Mouse (Mus musculus) naive thymus-derived CD4-positive, alpha-beta T cell, adult 2 months (primary cell): ENCODE data around the gene Gm17428.
"Not testable (repeated sequence)": the region's sequence is repeated elsewhere in the genome, so short reads cannot be mapped to it uniquely, and the experiment has no call there.

ENCODE experiments used
- DNase-seq: peaks from one replicate; pipeline ENCODE4 v3.0.0-alpha.2; 2011; ENCODE audit warnings: low read depth

Gm17428 gene

DNA sequence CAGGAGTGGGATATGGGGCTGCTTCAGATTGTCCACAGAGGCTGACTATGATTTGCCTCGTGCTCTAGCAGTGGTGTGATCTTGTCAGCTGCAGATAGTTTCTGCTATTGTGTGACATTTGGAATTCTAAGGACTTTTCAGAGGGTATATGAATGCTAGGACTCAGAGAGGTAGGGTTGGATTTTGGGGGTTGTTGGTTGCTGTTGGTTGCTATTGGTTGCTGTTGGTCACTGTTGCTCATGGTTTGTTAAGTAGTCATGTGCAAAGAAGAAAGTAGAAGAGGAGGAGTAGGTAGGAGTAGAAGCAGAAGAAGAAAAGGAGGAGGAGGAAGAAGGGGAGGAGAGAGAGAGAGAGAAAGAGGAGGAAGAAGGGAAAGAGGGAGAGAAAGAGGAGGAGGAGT, at the start of gene Gm17428:
Gene Gm17428, plus strand, starts transcription at position 301 of the 400 bp plus-strand sequence.
- no peak for DNase-seq

DNA sequence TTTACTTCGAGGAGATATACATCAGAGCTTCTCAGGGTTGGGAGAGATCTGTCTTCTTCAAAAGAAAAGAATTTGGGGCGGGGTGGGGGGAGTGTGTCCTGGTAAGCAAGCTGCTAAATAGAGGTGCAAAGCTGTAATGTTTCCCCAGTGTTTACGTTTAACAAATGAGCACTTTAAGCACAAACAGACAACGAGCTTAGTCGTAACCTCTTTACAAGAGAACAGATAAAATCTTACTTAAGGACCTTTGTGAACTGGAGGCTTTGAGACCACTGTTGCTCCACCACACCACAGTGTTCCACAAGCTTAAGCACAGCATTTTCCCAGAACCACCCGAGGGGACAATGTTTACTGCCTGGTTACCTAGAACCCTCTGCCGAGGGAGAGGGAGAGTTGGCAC, 49.4 kb upstream of the Gm17428 start:
- no peak for DNase-seq

DNA sequence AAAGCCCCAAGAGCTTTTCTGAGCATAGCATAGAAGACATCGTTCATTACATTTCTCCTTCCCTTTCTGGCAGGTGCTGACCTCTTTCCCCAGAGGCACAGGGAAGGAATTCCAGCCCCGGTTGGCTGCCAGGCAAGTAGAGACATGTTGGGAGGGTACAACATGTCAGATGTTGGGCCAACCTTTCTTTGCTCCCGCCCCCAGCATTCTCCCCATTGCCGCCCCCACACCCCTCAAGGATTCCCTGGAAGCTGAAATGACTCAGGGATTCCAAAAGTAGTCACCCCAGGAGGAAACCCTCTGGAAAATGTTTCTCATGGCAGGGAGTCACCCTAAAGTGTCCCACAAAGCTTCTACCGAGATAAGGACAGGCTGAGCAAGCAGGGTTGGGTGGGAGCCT, 46.9 kb upstream of the Gm17428 start:
- DNase-seq, result no peak

DNA sequence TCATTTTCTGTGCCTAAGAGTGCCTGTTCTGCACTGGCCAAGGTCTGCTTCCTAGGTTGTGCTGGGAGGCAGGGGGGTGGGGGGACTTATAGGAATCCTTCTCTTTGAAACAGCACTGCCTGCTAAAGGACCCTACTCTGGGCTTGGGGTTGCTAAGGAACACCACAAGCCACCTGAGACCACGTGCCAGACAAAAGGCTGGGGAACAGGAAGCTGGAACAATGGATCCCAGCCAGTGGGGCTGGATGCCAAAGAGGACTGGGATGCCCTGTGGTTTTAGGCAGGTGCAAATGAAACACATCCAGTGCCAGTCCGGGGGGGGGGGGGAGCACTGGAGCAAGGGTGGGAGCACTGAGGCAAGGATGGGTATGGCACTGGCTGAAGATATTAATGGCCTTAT, 46.3 kb upstream of the Gm17428 start:
- no peak for DNase-seq

DNA sequence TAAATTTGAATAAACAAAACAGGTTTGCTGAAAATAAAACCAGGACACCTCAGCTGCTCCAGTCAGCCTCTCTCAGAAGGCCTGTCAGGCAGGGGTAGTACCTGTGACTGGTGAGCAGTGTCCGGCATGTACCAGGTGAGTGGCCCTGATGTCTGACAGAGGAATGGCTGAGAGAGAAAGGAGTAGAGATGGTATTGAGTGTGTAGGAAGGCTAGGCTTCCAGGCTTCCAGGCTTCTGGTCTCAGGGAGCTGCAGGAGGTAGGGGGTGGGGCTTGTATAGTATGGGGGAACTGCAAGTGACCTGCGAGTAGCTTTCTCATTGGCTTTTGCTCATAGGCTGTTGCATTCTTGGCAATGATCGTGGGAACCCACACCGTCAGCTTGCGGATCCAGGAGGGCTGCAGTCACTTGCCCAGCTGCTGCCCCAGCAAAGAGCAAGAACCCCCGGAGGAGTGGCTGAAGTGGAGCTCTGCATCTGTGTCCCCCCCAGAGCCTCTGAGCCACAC, 44.0 kb upstream of the Gm17428 start, which contains the start of gene Il25:
Gene Il25, plus strand, starts transcription at position 51 of the 506 bp plus-strand sequence.
- DNase-seq, result no peak

DNA sequence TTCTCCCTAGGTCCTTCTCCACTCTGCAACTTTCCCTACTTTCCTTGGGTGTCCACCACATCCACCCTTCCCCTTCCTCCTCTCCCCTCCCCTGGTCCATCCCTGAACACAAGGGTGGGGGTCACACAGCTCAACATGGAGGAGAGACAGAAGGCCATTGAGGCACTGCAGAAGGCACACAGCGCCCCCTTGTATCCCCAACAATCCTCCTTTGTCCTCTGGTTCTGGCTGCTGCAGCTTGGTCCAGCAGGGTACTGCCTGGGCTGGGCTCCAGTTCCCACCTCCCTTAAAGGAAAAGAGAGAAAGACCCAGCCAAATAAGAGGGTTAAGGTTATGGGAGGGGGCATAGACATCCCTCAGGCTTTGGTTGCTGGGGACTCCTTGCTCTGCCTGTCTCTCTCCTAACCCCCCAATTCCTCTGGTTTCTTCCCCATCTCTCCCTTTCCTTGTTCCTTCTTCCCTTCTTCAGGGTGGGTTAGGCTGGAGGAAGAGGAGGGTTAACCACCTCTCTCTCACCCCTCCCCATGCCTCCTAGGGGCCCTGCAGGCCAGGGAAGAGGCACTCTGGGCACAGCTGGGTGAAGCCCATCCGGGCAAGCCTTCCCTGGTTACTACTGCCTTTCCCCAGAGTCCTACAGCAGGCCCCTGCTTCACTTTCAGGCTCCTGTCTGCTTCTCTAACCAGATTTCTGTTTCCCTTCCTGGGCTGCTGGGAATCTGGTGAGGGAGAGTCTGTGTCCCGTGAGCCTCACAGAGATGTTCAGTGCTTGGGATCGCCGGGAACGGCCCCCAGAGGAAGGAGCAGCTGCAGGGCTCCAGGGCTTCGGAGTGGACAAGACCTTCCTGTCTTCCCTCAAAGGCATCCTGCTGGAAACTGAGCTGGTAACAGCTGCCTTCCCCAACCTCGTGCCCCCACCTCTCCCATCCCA, 40.6 kb upstream of the Gm17428 start, which contains the start of gene Cmtm5:
Gene Cmtm5, plus strand, starts transcription at position 358 of the 927 bp plus-strand sequence.
- no peak for DNase-seq

DNA sequence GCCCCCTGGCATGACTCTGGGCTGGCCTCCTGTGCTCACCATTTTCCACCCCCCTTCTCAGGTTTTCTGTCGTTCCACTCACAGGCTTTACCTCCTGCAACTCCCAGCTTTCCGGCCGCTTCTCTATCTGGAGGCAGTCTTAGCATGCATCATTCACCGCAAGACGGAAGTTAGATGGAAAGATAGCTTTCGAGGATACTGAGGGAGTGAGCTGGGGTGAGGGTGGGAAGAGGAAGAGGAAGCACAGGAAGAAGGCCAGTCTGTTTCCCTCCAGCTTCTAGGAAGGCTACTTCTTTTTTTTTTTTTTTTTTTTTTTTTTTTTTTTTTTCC, 39.9 kb upstream of the Gm17428 start:
- no peak for DNase-seq

DNA sequence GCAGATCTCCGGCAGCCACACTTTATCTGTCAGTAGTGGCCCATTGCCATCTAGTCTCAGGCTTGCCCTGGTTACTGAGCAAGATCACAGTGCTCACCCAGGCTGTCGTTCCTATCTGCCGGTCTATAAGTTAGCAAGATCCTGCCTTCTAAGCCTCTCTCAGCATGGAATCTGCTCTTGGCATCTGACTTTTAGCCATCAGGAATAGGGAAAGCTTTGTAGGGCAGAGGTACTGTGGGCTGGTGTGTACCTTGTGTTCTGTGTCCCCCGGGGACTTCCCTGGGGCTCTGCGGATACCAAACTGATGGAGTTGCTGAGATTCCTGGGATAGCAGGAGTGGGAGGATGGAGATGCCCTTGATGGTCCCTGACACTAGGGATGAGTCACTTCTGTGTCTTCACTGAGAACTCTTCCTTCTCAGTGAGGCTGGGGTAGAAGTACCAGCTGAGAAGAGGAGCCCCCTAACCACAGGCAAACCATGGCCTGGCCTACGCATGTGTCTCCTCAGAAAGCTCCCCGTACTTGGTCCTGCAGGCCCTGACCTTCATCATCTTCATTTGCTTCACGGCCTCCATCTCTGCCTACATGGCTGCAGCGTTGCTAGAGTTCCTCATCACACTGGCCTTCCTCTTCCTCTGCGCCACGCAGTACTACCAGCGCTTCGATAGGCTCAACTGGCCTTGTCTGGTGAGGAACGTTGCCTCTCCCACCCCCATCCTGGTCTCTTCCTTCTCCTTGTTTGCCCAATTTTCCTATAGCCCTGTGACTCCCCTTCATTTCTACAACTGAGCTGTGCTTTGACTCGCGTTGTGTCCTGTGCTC, 39.2 kb upstream of the Gm17428 start:
- DNase-seq, result no peak

DNA sequence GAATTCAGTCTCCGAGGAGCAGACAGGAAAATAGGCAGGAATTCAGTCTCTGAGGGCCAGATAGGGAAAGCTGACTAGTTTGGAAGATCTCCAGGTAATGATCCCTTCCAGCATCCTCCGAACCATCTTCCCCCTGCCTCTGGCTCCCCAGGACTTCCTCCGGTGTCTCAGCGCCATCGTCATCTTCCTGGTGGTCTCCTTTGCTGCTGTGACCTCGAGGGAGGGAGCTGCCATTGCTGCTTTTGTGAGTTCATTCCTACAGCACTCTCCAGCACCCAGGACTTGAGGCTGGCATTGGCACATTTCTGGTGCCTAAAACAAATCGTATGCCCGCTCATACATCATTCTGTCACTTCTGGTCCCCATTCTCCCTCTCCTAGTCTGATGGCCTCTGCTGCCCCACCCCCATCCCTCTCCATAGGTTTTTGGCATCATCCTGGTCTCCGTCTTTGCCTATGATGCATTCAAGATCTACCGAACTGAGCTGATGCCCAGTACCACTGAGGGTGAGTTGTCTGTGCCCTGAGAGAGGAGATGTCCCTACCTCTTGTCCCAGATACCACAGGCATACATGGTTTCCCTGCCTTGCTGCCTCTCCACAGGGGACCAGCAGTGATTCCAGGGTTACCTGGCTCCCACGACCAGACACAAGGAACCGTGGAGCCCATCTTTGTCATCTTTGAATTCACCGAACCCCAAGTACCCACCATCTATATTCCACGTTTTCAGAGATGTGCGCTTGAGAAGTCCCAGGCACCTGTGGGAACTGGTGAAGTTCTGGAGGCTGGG, 38.1 kb upstream of the Gm17428 start:
- no peak for DNase-seq

DNA sequence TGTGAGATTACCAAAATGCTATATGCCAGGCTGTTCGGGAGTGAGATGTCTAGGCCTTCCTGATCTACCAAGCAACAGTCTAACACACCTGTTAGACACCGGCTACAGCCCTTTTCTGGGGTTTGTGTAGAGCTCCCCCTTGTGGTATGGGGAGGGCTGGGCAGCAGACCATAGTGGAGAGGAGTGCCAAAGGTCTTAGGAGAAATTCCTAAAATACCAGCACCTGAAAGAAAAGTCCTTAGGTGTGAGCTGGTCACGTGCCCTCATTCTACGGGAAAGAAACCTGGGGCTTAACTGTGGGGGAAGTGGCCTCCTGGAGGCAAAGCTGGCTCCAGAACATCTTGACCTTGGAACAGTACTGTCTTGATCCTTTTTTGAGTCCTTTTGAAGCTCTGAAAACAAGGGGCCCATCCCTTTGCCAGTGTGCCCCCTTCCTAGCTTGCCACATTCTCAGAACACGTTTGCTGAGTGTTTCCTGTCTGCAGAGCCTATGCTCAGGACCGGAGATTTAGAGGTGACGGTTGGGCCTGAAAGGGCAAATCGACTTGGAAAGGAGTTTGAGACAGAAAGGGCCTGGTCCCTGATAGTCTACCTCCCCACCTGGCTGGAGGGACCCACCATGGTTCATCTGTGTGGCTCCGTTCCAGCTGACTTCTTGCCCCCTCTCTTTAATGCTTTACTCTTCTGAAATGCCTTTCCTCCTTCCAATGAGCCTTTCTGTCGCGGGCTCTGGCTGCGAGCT, 37.1 kb upstream of the Gm17428 start:
- DNase-seq, result peak; percentile 77

DNA sequence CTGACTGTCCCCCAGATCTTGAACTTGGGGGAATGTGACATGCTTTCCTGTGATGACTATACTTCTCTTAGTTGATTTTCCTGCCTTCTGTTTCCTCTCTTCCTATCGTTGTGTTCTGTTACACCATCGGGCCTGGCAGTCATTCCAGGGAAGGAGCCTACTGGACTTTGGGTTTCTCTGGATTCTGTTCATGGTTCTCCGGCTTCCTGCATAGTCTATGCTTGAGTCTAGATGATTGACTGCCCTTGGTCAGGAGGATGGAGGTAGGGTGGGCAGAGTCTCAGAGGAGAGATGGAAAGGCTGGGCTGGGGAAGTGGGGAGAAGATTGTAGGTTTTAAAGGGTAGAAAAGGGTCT, 36.6 kb upstream of the Gm17428 start:
- DNase-seq, result no peak

DNA sequence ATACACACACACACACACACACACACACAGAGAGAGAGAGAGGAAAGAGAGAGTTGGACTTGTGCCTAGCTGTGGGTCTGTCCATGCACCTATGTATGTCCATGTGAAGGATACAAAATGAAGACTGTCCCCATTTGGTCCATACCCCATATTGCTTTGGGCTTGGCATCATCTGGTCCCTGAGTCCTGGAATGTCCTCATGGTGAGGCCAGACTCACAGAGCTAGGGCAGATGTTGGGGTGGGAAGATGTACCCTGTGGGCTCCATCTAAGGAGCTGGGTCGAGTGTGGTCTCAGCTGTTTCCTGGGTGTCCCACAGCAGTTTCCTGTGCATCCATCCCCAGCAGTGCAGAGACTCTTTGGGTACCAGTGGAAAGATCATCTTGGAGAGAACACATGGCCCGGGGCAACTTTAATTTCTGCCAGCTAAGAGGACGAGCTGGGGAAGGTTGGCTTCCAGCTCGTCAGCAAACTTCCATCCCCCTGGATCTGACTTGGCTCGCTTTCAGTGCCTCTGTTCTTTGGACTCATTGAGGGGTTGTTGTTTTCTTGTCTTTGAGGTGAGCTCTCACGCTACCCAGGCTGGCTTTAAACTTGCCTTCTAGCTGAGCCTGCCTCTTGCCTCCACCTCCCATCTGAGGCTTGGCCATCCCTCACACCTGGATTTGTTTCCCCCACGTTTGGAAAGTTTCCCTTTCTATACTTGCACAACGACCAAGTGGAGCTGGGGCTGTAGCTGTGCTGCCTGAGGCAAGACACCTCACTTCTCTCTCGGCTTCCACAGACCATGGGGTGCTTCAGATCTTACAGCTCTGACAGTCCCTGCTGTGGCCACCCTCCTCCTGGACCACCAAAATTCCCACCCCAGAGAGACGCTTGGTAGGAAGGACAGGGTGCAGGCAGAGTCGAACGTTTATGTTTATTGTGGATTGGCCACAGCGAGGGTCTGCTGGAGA, 35.4 kb upstream of the Gm17428 start:
- DNase-seq, result no peak

DNA sequence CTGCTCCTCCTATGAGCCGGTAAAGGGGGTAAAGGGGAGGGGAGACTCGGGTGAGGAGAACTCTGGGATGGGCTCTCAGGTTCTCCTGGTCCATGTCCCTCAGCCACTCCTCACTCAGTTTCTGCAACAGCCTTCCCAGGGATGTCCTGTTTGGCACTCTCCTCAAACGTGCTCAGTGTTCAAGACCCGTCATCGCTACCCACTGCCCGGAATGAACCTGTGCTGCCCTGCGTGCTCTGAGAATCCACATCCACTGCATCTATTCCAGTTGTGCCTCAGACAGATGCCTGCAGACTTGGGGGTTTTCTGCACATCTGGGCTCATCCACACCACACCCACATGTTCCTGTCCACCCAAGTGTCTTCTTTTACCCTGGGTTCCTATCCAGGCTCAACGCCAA, 34.3 kb upstream of the Gm17428 start:
- no peak for DNase-seq

DNA sequence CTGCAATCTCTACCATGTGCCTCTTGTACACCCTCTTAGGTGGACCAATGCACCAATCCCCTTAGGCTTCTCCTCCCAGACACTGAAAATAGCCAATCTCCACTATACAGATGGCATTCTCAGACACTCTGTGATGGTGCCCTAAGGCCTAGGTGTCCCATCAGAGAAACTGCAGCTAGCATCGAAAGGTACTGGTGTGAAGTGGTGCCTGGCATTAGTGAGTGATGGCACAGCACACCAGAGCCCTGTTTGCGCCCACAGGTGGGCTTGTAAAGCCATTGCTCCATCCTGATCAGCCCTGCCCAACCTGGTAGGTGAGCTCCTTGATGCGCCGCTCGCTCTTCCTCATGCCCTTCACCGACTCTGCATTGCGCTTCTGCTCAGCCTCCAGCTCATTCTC, 32.8 kb upstream of the Gm17428 start:
- no peak for DNase-seq

DNA sequence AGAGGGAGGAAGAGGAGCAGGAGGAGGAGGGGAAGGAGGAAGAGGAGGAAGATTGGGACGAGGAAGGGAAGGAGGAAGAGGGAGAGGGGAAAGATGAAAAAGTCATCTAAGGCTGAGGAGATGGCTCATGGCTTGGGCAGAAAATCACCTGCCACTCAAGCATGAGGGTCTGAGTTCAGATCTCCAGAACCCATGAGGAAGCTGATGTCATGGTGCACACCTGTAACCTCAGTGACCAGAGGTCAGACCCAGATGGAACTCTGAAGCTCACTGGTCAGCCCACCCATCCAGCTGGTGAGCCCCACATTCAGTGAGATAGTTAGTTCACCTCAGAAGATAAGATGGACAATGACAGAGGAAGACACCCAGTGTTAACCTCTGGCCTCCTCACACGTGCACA, 31.8 kb upstream of the Gm17428 start:
- no peak for DNase-seq

DNA sequence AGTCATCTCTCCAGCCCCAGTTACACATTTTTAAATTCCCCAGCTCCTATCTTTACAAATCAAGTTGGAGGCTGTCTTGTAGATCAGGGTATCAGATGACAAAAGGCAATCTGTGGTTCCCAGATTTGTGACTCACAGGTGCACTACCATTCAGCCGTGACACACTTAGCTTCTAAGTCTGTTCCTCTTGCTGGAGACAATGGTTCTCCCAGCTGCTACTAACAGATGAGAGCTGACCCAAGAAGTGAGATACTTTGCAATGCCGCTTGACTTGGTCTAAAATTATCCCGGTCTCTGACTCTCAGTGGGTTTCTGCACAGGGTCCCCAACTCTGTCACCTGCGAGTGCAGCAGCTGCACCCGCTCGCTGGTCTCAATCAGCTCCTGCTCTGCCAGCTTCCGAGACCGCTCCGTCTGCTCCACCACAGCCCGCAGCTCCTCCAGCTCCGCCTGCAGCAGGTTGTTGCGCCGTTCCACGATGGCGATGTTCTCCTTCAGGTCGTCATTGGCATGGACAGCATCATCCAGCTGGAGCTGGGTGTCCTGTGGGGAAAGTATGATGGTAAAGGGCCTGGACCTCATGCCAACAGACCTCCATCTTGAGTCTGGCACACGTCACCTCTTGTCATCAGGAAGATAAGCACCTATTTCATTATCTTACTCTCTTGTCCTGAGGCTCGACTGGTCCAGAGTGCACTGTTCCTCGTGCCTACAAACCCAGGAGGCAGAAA, 30.6 kb upstream of the Gm17428 start:
- no peak for DNase-seq

DNA sequence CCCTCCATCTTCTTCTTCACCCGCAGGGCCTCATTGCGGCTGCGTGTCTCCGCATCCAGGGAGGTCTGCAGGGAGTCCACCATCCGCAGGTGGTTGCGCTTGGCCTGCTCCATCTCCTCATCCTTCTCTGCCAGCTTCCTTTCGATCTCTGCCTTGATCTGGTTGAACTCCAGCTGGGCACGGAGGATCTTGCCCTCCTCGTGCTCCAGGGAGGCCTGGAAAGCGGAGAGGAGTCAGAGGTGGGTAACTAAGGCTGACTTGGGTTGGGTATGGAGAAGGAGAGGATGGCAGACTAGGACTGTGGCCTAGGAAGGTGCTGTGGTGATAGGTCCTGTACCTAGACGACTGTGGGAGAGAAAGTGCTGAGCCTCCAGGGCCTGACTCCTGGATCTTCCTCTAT, 29.7 kb upstream of the Gm17428 start:
- not testable (repeated sequence) for DNase-seq

DNA sequence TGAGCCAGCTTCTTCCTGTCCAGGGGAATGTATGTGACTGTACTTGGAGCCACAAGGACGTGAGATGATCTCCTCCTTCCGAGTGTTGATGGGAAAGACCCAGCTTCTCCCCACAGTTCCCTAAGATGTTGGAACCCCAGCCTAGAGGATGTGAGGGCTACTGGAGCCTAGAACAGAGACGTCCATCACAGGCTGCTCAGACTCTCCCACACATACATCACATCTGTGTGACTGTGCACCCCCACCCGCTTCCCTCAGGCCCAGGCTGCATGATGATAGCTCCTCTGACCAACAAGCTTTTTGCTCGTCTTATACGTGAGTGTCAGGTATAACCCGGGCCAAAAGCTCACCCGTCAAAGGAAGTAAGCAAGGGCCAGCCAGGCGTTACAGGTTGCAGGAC, 28.0 kb upstream of the Gm17428 start:
- DNase-seq, result no peak

DNA sequence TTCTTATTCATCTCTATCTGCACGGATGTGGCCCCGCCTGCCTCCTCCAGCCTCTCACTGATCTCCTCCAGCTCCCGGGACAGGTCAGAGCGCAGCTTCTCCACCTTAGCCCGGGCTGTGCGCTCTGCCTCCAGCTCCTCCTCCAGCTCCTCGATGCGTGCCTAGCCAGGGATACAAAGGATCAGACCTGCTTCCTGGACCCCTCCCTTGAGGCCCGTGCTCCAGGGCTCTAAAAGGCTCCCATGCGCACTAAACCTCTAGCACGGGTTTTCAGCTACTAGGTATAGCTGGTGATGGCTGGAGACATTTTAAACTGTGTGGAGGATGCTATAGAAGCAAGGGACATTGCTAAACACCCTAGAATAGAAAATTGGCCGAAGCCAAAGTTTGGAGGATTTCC, 26.2 kb upstream of the Gm17428 start:
- DNase-seq, result no peak

DNA sequence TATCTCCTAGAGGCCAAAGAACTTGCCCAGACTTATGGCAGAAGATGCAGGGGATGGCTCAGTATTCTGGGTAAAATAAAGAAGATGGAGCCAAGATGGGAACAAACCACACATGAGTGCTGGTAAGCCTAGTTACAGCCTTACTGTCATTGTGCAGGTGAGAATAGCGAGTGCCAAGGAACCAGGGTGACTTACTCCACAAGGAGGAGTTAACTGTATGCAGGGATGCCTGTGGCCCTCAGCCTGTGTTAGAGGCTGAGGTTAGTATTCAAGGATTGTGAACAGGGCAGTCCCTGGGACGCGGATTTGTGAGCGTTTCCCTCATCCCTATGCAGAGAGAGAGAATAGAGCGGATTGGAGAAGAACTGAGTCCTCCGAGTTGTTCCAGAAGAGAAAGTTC, 25.1 kb upstream of the Gm17428 start:
- DNase-seq, result no peak
